Mouse (Mus musculus): ENCODE data around the gene Man2c1.

The Man2c1 gene

DNA sequence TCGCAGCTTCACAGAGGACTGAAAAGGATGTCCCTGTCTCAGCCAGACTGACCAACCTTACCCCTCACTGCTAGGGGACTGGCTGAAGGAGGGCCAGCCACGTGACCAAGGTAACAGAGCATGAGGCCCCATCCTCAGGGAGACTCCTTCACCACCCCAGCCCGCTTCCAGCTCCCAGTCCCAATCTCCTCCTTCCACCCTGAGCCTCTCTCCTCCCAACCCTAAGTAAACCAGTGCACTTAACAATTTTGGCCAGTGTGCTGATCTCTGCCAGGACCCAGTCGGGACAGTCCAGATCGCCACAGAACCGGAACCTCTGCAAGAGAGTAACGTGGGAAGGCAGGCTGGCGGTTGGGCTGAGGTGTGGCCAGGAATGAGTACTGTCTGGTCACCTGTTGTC, 26.3 kb downstream of the Man2c1 start:
- in situ Hi-C loops (cut with MboI, MseI), result no loop called here

DNA sequence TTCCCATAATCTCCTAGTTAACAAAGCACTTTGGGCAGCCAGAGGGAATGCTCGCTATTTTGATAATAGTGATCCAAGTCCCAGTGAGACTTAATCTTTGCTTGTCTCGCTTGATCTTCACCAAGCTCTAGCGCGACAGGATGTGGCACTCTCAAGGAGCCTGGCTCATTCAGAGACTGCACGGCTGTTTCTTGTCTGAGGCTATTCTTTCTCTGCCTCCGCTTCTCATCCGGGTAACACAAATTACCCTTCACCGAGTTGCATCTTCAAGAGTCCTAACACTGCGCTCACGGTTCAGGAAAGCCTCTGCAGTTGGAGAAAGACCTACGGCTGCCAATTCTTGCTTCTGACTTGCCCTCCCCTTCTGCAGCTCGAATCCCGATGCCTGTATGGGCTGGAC, 27.0 kb downstream of the Man2c1 start:
- in situ Hi-C loops (cut with MboI, MseI), result no loop called here

DNA sequence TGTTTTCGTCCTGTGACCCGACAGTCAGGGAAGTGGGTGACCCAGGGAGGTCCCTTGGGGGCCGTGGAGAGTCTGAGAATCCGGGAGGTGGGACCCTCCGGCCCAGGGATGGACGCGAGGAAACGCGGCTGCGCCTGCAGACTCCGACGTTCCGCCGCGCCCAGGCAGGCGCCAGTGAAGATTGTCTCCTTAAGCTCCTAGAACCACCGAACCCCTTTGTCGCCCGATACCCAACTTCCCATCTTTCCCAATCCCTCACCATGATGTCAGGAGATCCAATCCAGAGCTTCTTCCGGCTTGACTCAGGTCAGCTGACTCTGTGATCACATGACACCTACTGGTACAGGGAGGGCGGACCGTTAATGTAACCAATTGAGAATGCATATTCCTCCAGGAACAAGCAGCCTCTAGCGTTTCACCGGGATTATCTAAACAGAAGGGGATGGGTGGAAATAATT, 27.6 kb downstream of the Man2c1 start, which contains the start of gene Commd4:
Gene Commd4 (minus strand): TSS at position 319 of the 458 bp plus-strand sequence.
- in situ Hi-C loops (cut with MboI, MseI), result no loop called here

- in situ Hi-C loops (cut with MboI, MseI), result no loop called here
These were observed 28.0 kb downstream of the Man2c1 start for GRCm38 (mm10) chr9:57158506-57158905.

GRCm38 (mm10) chr9:57162496-57162895, 32.0 kb downstream of the Man2c1 start:
- in situ Hi-C loops (cut with MboI, MseI), result no loop called here

DNA sequence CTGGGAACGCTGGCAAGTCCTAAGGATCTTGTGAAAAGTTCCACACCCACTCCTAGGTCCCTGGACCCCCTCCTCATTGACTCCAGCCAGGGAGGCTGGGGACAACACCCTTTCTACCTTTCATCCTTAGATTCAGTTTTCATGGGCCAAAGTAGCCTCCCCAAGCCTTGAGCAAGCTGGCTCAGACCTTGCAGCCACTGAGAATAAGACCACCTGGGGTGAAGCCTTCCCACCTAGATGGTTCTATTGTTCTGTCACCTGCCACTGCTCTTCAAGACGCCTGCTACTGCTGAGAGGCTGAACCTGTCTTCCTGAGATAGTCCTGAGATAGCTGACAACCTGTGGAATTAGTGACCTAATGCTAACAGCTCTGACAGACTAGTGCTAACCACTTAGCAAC, 32.6 kb downstream of the Man2c1 start:
- in situ Hi-C loops (cut with MboI, MseI), result no loop called here

- in situ Hi-C loops (cut with MboI, MseI), result no loop called here
These were observed 35.7 kb downstream of the Man2c1 start for GRCm38 (mm10) chr9:57166173-57166572.

DNA sequence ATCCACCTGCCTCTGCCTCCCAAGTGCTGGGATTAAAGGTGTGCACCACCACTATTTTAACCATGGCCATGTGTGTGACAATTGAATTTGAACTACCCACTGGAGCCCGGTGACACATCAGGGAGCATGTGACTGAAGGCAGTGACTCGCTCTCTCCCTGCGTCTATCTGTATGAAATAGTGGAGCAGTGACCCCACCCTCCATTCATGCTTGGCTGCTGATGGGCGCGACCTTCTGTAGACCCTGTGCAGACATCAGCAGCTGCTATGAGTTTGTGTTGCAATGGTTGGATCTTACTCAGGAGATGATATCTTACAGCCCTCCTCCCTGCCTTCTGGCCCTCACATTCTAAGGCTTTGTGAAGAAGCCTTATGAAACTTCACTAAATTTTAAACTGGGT, 37.9 kb downstream of the Man2c1 start:
- in situ Hi-C loops (cut with MboI, MseI), result no loop called here
